Mouse (Mus musculus) heart, postnatal 0 days (tissue): ENCODE measurements around the gene Aldh1a2. TPM values are rescaled to one million over a fixed set of nuclear protein-coding genes. Genes with fewer than 3 reads are reported as not detected.

Experiments
- ATAC-seq: fragments of 200-750 bp; cut with Nextera tagmentation; 2 replicates; pipeline ENCODE4 v1.8.0; 2017; ENCODE audit warnings: low read depth, moderate number of reproducible peaks, moderate library complexity; ENCODE audit not compliant: insufficient read depth
- DNase-seq: peaks from one replicate; pipeline ENCODE4 v3.0.0-alpha.2; 2016; ENCODE audit warnings: low spot score
- H3K27ac ChIP-seq: fragments of 300-500 bp; sonication (generic); 2 replicates; pipeline ENCODE4 v1.5.1; 2014; ENCODE audit warnings: low read depth, mild to moderate bottlenecking
- H3K27me3 ChIP-seq: fragments of 300-500 bp; sonication (generic); 2 replicates; pipeline ENCODE4 v1.6.1; 2014; ENCODE audit warnings: low read length, mixed read lengths; ENCODE audit not compliant: control insufficient read depth, insufficient read depth
- H3K36me3 ChIP-seq: fragments of 300-500 bp; sonication (generic); replicated peaks from 2 replicates; pipeline ENCODE4 v1.6.1; 2014; ENCODE audit warnings: low read length, mixed read lengths; ENCODE audit not compliant: control insufficient read depth, insufficient read depth
- H3K4me1 ChIP-seq: fragments of 300-500 bp; sonication (generic); 2 replicates; pipeline ENCODE4 v1.6.1; 2014; ENCODE audit warnings: antibody characterized with exemption; ENCODE audit not compliant: control insufficient read depth, insufficient read depth
- H3K4me2 ChIP-seq: fragments of 300-500 bp; sonication (generic); 2 replicates; pipeline ENCODE4 v1.6.1; 2014; ENCODE audit warnings: low read depth, mild to moderate bottlenecking, low read length, moderate library complexity
- H3K4me3 ChIP-seq: fragments of 300-500 bp; sonication (generic); 2 replicates; pipeline ENCODE4 v1.5.1; 2014; ENCODE audit warnings: low read depth, low read length
- H3K9ac ChIP-seq: fragments of 300-500 bp; sonication (generic); replicated peaks from 2 replicates; pipeline ENCODE4 v1.6.1; 2014; ENCODE audit warnings: low read depth, low read length, mixed read lengths
- H3K9me3 ChIP-seq: fragments of 300-500 bp; sonication (generic); replicated peaks from 2 replicates; pipeline ENCODE4 v1.6.1; 2016; ENCODE audit warnings: low read length; ENCODE audit not compliant: control insufficient read depth
- CTCF ChIP-seq: IDR thresholded peaks from 2 replicates; pipeline ENCODE4 v1.5.1; 2016; ENCODE audit warnings: antibody characterized with exemption, control low read depth, low read depth
- EP300 ChIP-seq: IDR thresholded peaks from 2 replicates; pipeline ENCODE4 v1.6.1; 2016; ENCODE audit warnings: antibody characterized with exemption, low read depth
- WGBS: fragments of 180-500 bp; shearing (Covaris S2); extraction: QIAGEN DNeasy Blood & Tissue Kit; methylation state at CpG from one replicate; pipeline ENCODE4 v1.1.7; 2014; 5-methylcytosine and 5-hydroxymethylcytosine counted together
- polyA plus RNA-seq: library from polyadenylated mRNA; unstranded; fragments of >200 nt; fragmentation: Nextera tagmentation; extraction: Ambion mirVana; gene quantifications from 2 replicates; pipeline ENCODE4 v1.2.1, GENCODE M21; 2015
- total RNA-seq: library from RNA; depleted of rRNA; stranded (reverse); fragments of >200 nt; gene quantifications from 2 replicates; pipeline ENCODE4 v1.2.3, GENCODE M21; 2014; ENCODE audit warnings: low replicate concordance

Gene Aldh1a2
- total and polyA plus RNA-seq, 2 experiments from 2014 or later, result 26.2 to 26.6 TPM

DNA sequence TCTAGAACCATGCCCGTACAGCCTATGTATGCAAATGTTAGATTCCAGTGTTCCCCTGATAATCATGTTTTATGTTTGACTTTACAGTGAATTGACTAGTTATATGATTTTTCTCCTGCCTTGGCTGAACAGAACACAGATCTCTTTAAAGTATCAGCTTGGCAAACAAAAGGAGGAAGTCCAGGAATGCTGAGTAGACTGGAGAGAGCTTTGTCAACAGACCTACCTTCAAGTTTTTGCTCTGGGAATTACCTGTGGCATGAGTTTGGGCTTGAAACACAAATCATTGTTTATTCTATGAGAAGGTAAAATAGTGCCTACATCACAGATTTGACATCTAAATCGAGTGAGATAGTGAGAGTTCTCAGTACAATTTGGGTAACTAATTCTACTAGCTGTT is 24.3 kb downstream of the Aldh1a2 start:
- H3K36me3 ChIP-seq, result no peaks in the 10 kb centered on the region
- H3K9ac ChIP-seq, result no peak overlapping the region
- DNase-seq (no peak), ATAC-seq (no peak)
- 67% methylated on average over 2 of the region's 2 CpGs for WGBS
- peaks cover 7% of the 10 kb centered on the region; the same call in 1 of the 2 replicates for H3K4me1 ChIP-seq
- no peak overlapping the region for H3K4me3 ChIP-seq
- TF ChIP-seq CTCF (no peak), EP300 (no peak)
- H3K27me3 ChIP-seq, result no peaks in the 10 kb centered on the region
- no peaks in the 10 kb centered on the region for H3K9me3 ChIP-seq
- no peak overlapping the region for H3K27ac ChIP-seq
- no peak overlapping the region for H3K4me2 ChIP-seq

DNA sequence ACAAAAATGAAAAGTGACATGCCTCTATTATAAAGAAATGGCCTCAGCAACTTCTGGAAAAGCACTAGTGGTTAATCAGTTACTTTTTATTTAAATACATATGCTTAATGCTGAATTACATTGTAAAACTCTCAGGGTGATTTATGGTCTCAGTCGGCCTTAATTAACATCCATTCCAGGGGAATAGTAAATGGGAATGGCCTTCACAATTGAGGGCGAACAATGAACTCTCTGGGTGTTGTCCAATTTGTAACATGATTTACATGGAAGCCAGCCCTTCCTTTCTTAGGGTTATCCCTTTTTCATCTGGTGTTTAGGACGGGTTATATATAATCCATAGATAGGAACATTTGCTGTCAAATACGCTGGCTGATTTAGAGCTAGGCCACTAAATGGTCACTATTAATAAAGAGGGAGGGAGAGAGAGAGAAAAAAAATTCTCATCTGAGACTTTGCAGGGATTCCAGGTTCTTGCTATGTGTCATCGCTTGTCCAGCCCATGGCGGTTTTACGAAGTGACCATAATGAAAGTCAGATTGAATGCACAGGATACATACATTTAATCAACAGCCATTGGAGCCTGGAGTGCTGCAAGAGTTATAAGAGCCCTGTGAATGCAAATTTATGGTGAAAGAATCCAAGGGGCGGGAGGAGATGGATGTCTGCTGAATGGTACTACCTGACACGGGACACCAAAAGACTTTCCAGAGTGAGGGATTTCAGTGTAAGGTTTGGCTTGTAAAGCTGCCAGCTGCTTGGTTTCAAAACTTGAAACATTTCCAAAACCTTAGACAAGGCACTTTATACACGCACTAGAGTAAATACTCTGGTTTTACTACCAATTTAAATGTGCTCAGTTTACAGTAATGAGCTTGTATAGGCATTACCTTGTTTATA is 26.2 kb downstream of the Aldh1a2 start:
- no peak for ATAC-seq
- no peak overlapping the region for H3K27ac ChIP-seq

GRCm38 (mm10) chr9:71242412-71242781 is 26.8 kb downstream of the Aldh1a2 start:
- no peak overlapping the region for H3K4me2 ChIP-seq
- H3K9me3 ChIP-seq, result no peaks in the 10 kb centered on the region
- ATAC-seq (no peak), DNase-seq (no peak)
- H3K27ac ChIP-seq, result no peak overlapping the region
- no peak overlapping the region for H3K9ac ChIP-seq
- no peaks in the 10 kb centered on the region for H3K27me3 ChIP-seq
- H3K36me3 ChIP-seq, result no peaks in the 10 kb centered on the region
- TF ChIP-seq EP300, result no peak
- TF ChIP-seq CTCF, result no peak
- no peak overlapping the region for H3K4me3 ChIP-seq
- 72% methylated on average over 5 of the region's 5 CpGs for WGBS
- H3K4me1 ChIP-seq, result peaks cover 7% of the 10 kb centered on the region; the same call in 1 of the 2 replicates

More for the DNA sequence above, 26.2 kb downstream of the Aldh1a2 start:
- 70% methylated on average over 10 of the region's 10 CpGs for WGBS
- Histone ChIP-seq H3K4me2 (no peak overlapping the region), H3K9me3 (no peaks in the 10 kb centered on the region), H3K27me3 (no peaks in the 10 kb centered on the region), H3K9ac (no peak overlapping the region), H3K36me3 (no peaks in the 10 kb centered on the region), H3K4me3 (no peak overlapping the region), H3K4me1 (peaks cover 7% of the 10 kb centered on the region; the same call in 1 of the 2 replicates)
- TF ChIP-seq EP300, result no peak
- TF ChIP-seq CTCF, result no peak
- no peak for DNase-seq

DNA sequence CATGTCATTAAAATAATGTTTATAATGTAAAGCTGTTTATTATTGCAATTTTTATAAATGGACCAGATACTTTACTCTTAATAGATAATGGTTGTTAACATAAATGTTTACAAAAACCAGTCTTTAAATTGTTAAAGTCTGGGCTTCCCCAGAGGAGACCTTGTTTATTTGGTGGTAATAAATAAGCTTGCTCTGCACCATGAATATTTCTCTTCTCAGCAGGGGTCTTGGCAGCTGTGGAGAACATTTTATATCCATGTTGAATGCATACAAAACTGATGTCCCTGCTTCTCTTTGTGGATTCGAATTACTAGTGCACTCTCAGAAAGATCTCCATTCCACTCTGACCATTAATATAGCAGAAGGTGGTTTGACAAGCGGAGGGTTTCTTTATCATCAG is 38.8 kb downstream of the Aldh1a2 start:
- WGBS, result 80% methylated on average over 2 of the region's 2 CpGs
- H3K4me3 ChIP-seq, result no peak overlapping the region
- no peaks in the 10 kb centered on the region for H3K36me3 ChIP-seq
- no peak overlapping the region for H3K4me2 ChIP-seq
- DNase-seq (no peak), ATAC-seq (no peak)
- TF ChIP-seq EP300 (no peak), CTCF (no peak)
- H3K4me1 ChIP-seq, result no peaks in the 10 kb centered on the region
- no peaks in the 10 kb centered on the region for H3K27me3 ChIP-seq
- no peak overlapping the region for H3K27ac ChIP-seq
- no peaks in the 10 kb centered on the region for H3K9me3 ChIP-seq
- H3K9ac ChIP-seq, result no peak overlapping the region

DNA sequence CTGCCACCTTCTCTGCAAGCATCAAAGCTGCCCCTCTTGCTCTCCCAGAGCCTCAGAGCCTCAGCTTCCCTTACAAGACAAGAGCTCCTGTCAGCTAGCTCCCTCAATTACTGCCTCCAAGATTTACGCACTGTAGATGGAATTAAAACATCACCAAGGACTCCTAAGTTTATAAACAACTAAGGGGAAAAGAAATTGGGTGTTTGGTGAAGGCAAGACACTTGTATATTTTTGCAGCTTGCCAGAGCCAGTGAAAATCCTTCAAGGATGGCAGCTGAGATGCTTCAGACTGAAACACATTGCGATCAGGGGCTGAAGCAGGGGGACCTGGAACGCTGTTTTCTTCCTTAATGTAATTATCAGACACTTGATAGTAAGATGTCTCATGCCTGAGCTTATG is 47.1 kb downstream of the Aldh1a2 start:
- H3K9ac ChIP-seq, result no peak overlapping the region
- DNase-seq, result no peak
- no peak for TF ChIP-seq EP300
- TF ChIP-seq CTCF, result no peak
- no peak overlapping the region for H3K4me2 ChIP-seq
- H3K27me3 ChIP-seq, result 0 out of 2 replicates have a peak, but pooled peaks cover 3% of the 10 kb centered on the region
- no peak for ATAC-seq
- 63% methylated on average over 3 of the region's 3 CpGs for WGBS
- H3K4me1 ChIP-seq, result no peaks in the 10 kb centered on the region
- H3K36me3 ChIP-seq, result no peaks in the 10 kb centered on the region
- H3K4me3 ChIP-seq, result no peak overlapping the region
- no peaks in the 10 kb centered on the region for H3K9me3 ChIP-seq
- H3K27ac ChIP-seq, result no peak overlapping the region

- Histone ChIP-seq H3K9me3 (no peaks in the 10 kb centered on the region), H3K36me3 (no peaks in the 10 kb centered on the region), H3K9ac (no peak overlapping the region), H3K27me3 (no peaks in the 10 kb centered on the region), H3K4me1 (no peaks in the 10 kb centered on the region), H3K27ac (no peak overlapping the region), H3K4me2 (no peak overlapping the region), H3K4me3 (no peak overlapping the region)
- WGBS, result 72% methylated on average over 5 of the region's 5 CpGs
- DNase-seq (no peak), ATAC-seq (no peak)
- no peak for TF ChIP-seq EP300
- TF ChIP-seq CTCF, result no peak
These were observed 54.1 kb downstream of the Aldh1a2 start for GRCm38 (mm10) chr9:71269711-71270110.
